Mouse (Mus musculus) heart, postnatal 0 days (tissue): Measurements from ENCODE around the gene Snx9. TPM values are rescaled to one million over a fixed set of nuclear protein-coding genes. Genes with fewer than 3 reads are reported as not detected.
A peak's percentile ranks its signal among the peaks of the same experiment; 100 is the strongest.

Experiments used
- ATAC-seq: fragments of 200-750 bp; cut with Nextera tagmentation; 2 replicates; pipeline ENCODE4 v1.8.0; 2017; ENCODE audit warnings: low read depth, moderate number of reproducible peaks, moderate library complexity; ENCODE audit not compliant: insufficient read depth
- DNase-seq: peaks from one replicate; pipeline ENCODE4 v3.0.0-alpha.2; 2016; ENCODE audit warnings: low spot score
- H3K27ac ChIP-seq: fragments of 300-500 bp; sonication (generic); 2 replicates; pipeline ENCODE4 v1.5.1; 2014; ENCODE audit warnings: low read depth, mild to moderate bottlenecking
- H3K27me3 ChIP-seq: fragments of 300-500 bp; sonication (generic); 2 replicates; pipeline ENCODE4 v1.6.1; 2014; ENCODE audit warnings: low read length, mixed read lengths; ENCODE audit not compliant: control insufficient read depth, insufficient read depth
- H3K36me3 ChIP-seq: fragments of 300-500 bp; sonication (generic); replicated peaks from 2 replicates; pipeline ENCODE4 v1.6.1; 2014; ENCODE audit warnings: low read length, mixed read lengths; ENCODE audit not compliant: control insufficient read depth, insufficient read depth
- H3K4me1 ChIP-seq: fragments of 300-500 bp; sonication (generic); 2 replicates; pipeline ENCODE4 v1.6.1; 2014; ENCODE audit warnings: antibody characterized with exemption; ENCODE audit not compliant: control insufficient read depth, insufficient read depth
- H3K4me2 ChIP-seq: fragments of 300-500 bp; sonication (generic); 2 replicates; pipeline ENCODE4 v1.6.1; 2014; ENCODE audit warnings: low read depth, mild to moderate bottlenecking, low read length, moderate library complexity
- H3K4me3 ChIP-seq: fragments of 300-500 bp; sonication (generic); 2 replicates; pipeline ENCODE4 v1.5.1; 2014; ENCODE audit warnings: low read depth, low read length
- H3K9ac ChIP-seq: fragments of 300-500 bp; sonication (generic); replicated peaks from 2 replicates; pipeline ENCODE4 v1.6.1; 2014; ENCODE audit warnings: low read depth, low read length, mixed read lengths
- H3K9me3 ChIP-seq: fragments of 300-500 bp; sonication (generic); replicated peaks from 2 replicates; pipeline ENCODE4 v1.6.1; 2016; ENCODE audit warnings: low read length; ENCODE audit not compliant: control insufficient read depth
- CTCF ChIP-seq: IDR thresholded peaks from 2 replicates; pipeline ENCODE4 v1.5.1; 2016; ENCODE audit warnings: antibody characterized with exemption, control low read depth, low read depth
- EP300 ChIP-seq: IDR thresholded peaks from 2 replicates; pipeline ENCODE4 v1.6.1; 2016; ENCODE audit warnings: antibody characterized with exemption, low read depth
- WGBS: fragments of 180-500 bp; shearing (Covaris S2); extraction: QIAGEN DNeasy Blood & Tissue Kit; methylation state at CpG from one replicate; pipeline ENCODE4 v1.1.7; 2014; 5-methylcytosine and 5-hydroxymethylcytosine counted together
- polyA plus RNA-seq: library from polyadenylated mRNA; unstranded; fragments of >200 nt; fragmentation: Nextera tagmentation; extraction: Ambion mirVana; gene quantifications from 2 replicates; pipeline ENCODE4 v1.2.1, GENCODE M21; 2015
- total RNA-seq: library from RNA; depleted of rRNA; stranded (reverse); fragments of >200 nt; gene quantifications from 2 replicates; pipeline ENCODE4 v1.2.3, GENCODE M21; 2014; ENCODE audit warnings: low replicate concordance

Snx9 gene
- total and polyA plus RNA-seq, 2 experiments from 2014 or later, result 16.0 to 21.0 TPM

GRCm38 (mm10) chr17:5890429-5890828, 49.3 kb downstream of the Snx9 start:
- no peak overlapping the region for H3K9ac ChIP-seq
- H3K4me1 ChIP-seq, result peaks cover 11% of the 10 kb centered on the region
- H3K4me2 ChIP-seq, result no peak overlapping the region
- no peak overlapping the region for H3K27ac ChIP-seq
- H3K4me3 ChIP-seq, result no peak overlapping the region
- TF ChIP-seq CTCF (peak; percentile 91), EP300 (no peak)
- H3K9me3 ChIP-seq, result no peaks in the 10 kb centered on the region
- H3K36me3 ChIP-seq, result peaks cover 25% of the 10 kb centered on the region
- DNase-seq (peak; percentile 52), ATAC-seq (0 out of 2 replicates have a peak, but pooled peaks have one; percentile 45)
- 17% methylated on average over 8 of the region's 8 CpGs for WGBS
- no peaks in the 10 kb centered on the region for H3K27me3 ChIP-seq

DNA sequence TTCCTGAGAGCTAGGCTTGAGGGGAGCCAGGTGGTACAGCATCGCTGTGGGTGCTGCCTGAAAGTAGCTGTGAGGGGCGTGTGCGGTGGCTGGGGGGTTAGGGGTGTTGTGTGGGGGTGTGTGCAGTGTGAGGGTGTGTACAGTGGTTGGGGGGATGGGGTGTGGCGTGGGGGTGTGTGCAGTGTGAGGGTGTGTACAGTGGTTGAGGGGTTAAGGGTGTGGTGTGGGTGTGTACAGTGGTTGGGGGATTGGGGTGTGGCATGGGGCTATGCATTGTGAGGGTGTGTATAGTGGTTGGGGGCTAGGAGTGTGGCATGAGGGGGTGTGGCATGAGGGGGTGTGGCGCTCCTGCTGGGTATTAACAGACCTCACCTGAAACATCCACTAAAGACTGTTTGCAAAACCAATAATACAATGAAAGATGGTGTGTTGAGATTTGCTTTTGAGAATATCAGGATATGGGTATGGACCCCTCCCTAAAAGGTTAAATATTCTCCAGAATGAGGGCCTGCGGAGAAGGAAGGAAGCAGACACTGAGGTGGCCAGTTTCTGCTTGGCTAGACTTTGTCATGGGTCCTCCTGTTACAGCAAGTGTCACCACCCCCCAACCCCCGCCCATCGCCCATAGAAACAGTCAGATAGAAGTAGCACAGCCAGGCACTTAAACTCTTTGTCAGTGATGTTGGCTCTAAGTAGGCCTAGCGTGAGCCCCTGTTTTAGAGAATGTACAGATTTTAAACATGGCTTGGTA, 51.0 kb downstream of the Snx9 start:
- H3K9ac ChIP-seq, result no peak overlapping the region
- H3K4me2 ChIP-seq, result no peak overlapping the region
- H3K4me3 ChIP-seq, result no peak overlapping the region
- no peak for DNase-seq
- no peaks in the 10 kb centered on the region for H3K27me3 ChIP-seq
- no peak for TF ChIP-seq EP300
- TF ChIP-seq CTCF, result no peak
- no peak for ATAC-seq
- no peak overlapping the region for H3K27ac ChIP-seq
- 82% methylated on average over 9 of the region's 9 CpGs for WGBS
- no peaks in the 10 kb centered on the region for H3K4me1 ChIP-seq
- H3K9me3 ChIP-seq, result no peaks in the 10 kb centered on the region
- peaks cover 32% of the 10 kb centered on the region for H3K36me3 ChIP-seq

DNA sequence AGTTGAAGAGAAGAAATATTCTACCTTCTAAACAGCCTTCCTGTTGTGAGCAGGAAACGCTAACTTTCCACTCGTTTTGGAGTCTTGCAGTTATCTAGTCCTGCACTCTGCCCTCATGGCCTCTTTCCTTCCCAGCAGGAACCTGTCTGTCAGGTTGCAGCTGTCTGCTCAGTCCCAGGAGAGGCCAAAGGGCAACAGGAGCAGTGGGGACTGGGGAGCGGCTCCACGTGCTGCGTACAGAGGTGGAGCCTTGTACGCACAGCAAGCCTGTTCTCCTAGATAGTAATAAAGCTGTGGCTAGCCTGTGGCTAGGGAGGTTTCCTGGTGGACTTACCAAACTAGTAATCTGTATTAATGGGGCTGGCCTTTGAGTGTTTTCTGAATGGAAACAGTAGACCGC, 52.0 kb downstream of the Snx9 start:
- DNase-seq (no peak), ATAC-seq (peak; percentile 32; the same call in 1 of the 2 replicates)
- WGBS, result 51% methylated on average over 7 of the region's 7 CpGs
- Histone ChIP-seq H3K4me2 (no peak overlapping the region), H3K9me3 (no peaks in the 10 kb centered on the region), H3K27ac (no peak overlapping the region), H3K4me1 (no peaks in the 10 kb centered on the region), H3K9ac (no peak overlapping the region), H3K27me3 (no peaks in the 10 kb centered on the region), H3K4me3 (no peak overlapping the region), H3K36me3 (peaks cover 32% of the 10 kb centered on the region)
- TF ChIP-seq CTCF (no peak), EP300 (no peak)

- ATAC-seq (no peak), DNase-seq (no peak)
- WGBS, result 83% methylated on average over 7 of the region's 7 CpGs
- Histone ChIP-seq H3K4me1 (no peaks in the 10 kb centered on the region), H3K9me3 (no peaks in the 10 kb centered on the region), H3K27ac (no peak overlapping the region), H3K9ac (no peak overlapping the region), H3K36me3 (peaks cover 32% of the 10 kb centered on the region), H3K4me3 (no peak overlapping the region), H3K27me3 (no peaks in the 10 kb centered on the region), H3K4me2 (no peak overlapping the region)
- TF ChIP-seq EP300, result no peak
- TF ChIP-seq CTCF, result no peak; the same call in 1 of the 2 replicates
Measured at GRCm38 (mm10) chr17:5893574-5894148, 52.5 kb downstream of the Snx9 start.

GRCm38 (mm10) chr17:5896066-5896465, 54.9 kb downstream of the Snx9 start:
- no peaks in the 10 kb centered on the region for H3K27me3 ChIP-seq
- H3K36me3 ChIP-seq, result peaks cover 43% of the 10 kb centered on the region
- no peaks in the 10 kb centered on the region for H3K4me1 ChIP-seq
- WGBS, result 66% methylated on average over 4 of the region's 4 CpGs
- no peak overlapping the region for H3K4me3 ChIP-seq
- no peaks in the 10 kb centered on the region for H3K9me3 ChIP-seq
- TF ChIP-seq EP300 (no peak), CTCF (no peak)
- ATAC-seq (no peak), DNase-seq (no peak)
- no peak overlapping the region for H3K4me2 ChIP-seq
- H3K9ac ChIP-seq, result no peak overlapping the region
- H3K27ac ChIP-seq, result no peak overlapping the region
